Mouse (Mus musculus): ENCODE results near the gene Polrmt.

- TF ChIP-seq HCFC1 (IDR thresholded peaks at IDR 0.05; ENCODE audit: borderline replicate concordance, insufficient read depth, low read length) (no peak), ZC3H11A (IDR thresholded peaks at IDR 0.05; ENCODE audit: borderline replicate concordance, low read depth, low read length) (no peak)
These were observed 8.6 kb upstream of the Polrmt start, which contains the start of gene Fgf22 for GRCm38 (mm10) chr10:79754856-79755516.
